Mouse (Mus musculus) testis, adult 2 months (tissue): Measurements from ENCODE around the gene Acox3. TPM values are rescaled to one million over a fixed set of nuclear protein-coding genes. Genes with fewer than 3 reads are reported as not detected.

Experiments
- H3K27ac ChIP-seq: fragments of 200-500 bp; 2 replicates; pipeline ENCODE4 v1.5.1; 2012; ENCODE audit warnings: low read depth, low read length; ENCODE audit not compliant: control insufficient read depth, insufficient read depth
- H3K27me3 ChIP-seq: fragments of 200-500 bp; 2 replicates; pipeline ENCODE4 v1.6.1; 2012; ENCODE audit warnings: mild to moderate bottlenecking, low read length, moderate library complexity; ENCODE audit not compliant: control insufficient read depth, insufficient read depth
- H3K36me3 ChIP-seq: fragments of 200-500 bp; 2 replicates; pipeline ENCODE4 v1.6.1; 2012; ENCODE audit warnings: mild to moderate bottlenecking, low read length; ENCODE audit not compliant: control insufficient read depth, insufficient read depth
- H3K4me1 ChIP-seq: fragments of 200-500 bp; 2 replicates; pipeline ENCODE4 v1.6.1; 2012; ENCODE audit warnings: low read length; ENCODE audit not compliant: control insufficient read depth, insufficient read depth
- H3K4me3 ChIP-seq: fragments of 200-500 bp; 2 replicates; pipeline ENCODE4 v1.5.1; 2012; ENCODE audit warnings: low read depth, mild to moderate bottlenecking, low read length, moderate library complexity, mixed read lengths; ENCODE audit not compliant: control insufficient read depth
- CTCF ChIP-seq: fragments of 200-500 bp; IDR thresholded peaks from 2 replicates; pipeline ENCODE4 v1.5.1; 2012; ENCODE audit warnings: low read depth, mild to moderate bottlenecking, inconsistent platforms, low read length, moderate library complexity; ENCODE audit not compliant: control insufficient read depth, insufficient read depth, insufficient replicate concordance
- POLR2A ChIP-seq: fragments of 200-500 bp; IDR thresholded peaks from 2 replicates; pipeline ENCODE4 v1.6.1; 2012; ENCODE audit warnings: low read depth, mild to moderate bottlenecking, inconsistent platforms, low read length, moderate library complexity; ENCODE audit not compliant: control insufficient read depth
- polyA plus RNA-seq: library from polyadenylated mRNA; depleted of rRNA; stranded (reverse); fragments of >200 nt; gene quantifications from 2 replicates; pipeline ENCODE4 v1.2.3, GENCODE M21; 2012; rRNA removed

Gene Acox3
- polyA plus RNA-seq, 1 experiment = 45.2 TPM

DNA sequence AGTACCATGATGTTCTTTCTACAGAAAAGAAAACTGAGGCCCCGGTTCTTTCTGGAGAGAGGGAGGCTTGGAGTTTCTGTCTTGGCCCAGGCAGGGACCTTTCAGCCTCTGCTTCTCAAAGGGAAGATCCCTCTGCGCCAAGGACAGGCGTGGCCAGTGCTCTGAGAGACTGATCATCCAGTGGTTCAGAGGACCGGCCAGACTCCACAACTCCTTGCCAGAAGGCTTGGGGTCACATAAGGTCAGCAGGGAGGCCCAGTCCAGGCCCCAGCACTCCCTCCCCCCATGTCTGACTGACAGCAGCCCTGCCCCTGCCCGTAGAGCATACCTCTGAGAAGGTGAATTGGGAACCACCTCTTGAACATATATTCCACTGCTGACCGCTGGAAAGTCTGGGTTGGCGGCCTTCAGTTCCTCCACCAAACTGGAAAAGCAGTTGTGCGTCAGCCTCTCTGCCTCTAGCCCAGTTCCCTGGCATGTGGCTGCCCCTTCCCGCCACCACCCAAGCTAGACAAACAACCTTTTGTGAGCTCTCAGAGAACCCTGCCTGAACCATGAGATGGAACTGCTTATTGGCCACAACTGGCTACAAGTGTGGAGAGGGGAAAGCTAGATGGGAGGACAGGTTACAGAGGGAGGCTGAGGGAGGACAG lies 71.0 kb downstream of the Acox3 start:
- TF ChIP-seq POLR2A (no peak), CTCF (no peak)
- Histone ChIP-seq H3K27ac (no peak overlapping the region), H3K27me3 (no peaks in the 10 kb centered on the region), H3K4me3 (no peak overlapping the region), H3K36me3 (no peaks in the 10 kb centered on the region), H3K4me1 (0 out of 2 replicates have a peak, but pooled peaks cover 2% of the 10 kb centered on the region)

DNA sequence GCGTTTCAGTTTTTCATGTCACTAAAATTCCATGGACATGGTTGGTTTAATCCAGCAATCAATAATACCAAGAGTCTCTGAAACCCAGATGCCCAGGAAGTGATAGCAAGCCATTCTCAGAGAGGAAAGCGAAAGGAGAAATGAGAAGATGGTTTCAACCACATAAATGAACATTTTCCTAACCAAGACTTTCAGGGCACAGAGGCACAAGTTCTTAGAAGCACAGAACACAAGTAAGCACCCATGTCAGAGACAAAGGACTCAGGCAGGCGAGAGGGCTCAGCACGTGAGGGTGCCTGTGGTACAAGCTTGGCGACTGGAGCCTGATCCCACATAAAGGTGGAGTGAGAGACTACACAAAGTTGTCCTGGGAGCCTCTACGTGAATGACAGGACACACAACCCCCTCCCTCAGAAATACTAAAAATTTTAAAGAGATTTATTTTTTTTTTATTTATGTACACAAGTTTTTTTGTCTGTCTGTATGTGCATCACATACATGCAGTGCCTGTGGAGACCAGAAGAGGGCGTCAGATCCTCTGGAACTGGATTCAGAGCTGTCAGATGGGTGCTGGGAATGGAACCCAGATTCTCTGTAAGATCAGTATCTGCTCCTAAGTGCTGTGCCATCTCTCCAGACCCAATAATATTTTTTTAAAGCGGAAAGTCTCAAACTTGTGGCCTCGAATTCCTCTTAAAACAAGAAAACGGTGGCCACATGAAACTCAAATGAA lies 73.1 kb downstream of the Acox3 start:
- Histone ChIP-seq H3K36me3 (no peaks in the 10 kb centered on the region), H3K27me3 (no peaks in the 10 kb centered on the region), H3K4me1 (peaks cover 2% of the 10 kb centered on the region; the same call in 1 of the 2 replicates), H3K4me3 (no peak overlapping the region), H3K27ac (no peak overlapping the region)
- TF ChIP-seq POLR2A (no peak), CTCF (no peak)

GRCm38 (mm10) chr5:35659503-35659902 lies 76.7 kb downstream of the Acox3 start:
- Histone ChIP-seq H3K36me3 (no peaks in the 10 kb centered on the region), H3K4me1 (no peaks in the 10 kb centered on the region; the same call in 1 of the 2 replicates), H3K4me3 (no peak overlapping the region), H3K27me3 (no peaks in the 10 kb centered on the region), H3K27ac (no peak overlapping the region)
- TF ChIP-seq POLR2A = no peak
- TF ChIP-seq CTCF = no peak

GRCm38 (mm10) chr5:35661210-35661609 lies 78.4 kb downstream of the Acox3 start:
- Histone ChIP-seq H3K27ac (no peak overlapping the region), H3K4me3 (no peak overlapping the region), H3K4me1 (no peaks in the 10 kb centered on the region; the same call in 1 of the 2 replicates), H3K36me3 (no peaks in the 10 kb centered on the region), H3K27me3 (no peaks in the 10 kb centered on the region)
- TF ChIP-seq POLR2A = no peak
- TF ChIP-seq CTCF = no peak

DNA sequence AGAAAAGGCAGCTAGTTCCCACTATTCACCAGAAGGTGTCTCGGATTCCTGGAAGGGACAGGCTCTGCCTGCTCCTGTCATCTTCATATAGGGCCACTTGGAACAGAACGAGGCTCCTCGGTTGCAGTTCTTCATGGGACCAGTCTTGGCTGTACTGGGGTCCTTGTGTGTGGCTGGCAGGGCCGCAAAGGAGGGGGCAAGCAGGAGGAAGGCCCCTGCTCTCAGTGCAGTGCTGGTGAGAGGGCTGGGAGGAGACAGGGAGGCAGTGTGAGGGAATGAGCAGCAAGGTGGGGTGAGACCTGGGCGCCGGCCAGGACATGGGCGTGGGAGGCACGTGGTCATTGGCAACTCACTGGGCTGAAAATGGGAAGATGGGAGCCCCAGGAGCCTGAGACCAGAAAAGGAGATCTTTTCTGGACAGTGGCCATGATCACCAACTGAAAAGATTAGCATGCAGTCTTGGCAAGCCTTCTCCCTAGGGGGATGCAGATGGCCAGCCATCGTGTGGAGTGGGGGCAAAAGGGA lies 79.2 kb downstream of the Acox3 start:
- Histone ChIP-seq H3K36me3 (no peaks in the 10 kb centered on the region), H3K27ac (no peak overlapping the region), H3K27me3 (no peaks in the 10 kb centered on the region), H3K4me1 (no peaks in the 10 kb centered on the region; the same call in 1 of the 2 replicates), H3K4me3 (no peak overlapping the region)
- TF ChIP-seq POLR2A = no peak
- no peak for TF ChIP-seq CTCF

Other genes starting within 250 kb of the Acox3 start
- 19.1 and 24.0 TPM in 2 replicates for gene Hmx1, start 193.9 kb upstream of the Acox3 start, polyA plus RNA-seq
- 1.4 and 2.9 TPM in 2 replicates for gene Cpz, start 57.3 kb upstream of the Acox3 start, polyA plus RNA-seq
- gene Trmt44, start 8.0 kb upstream of the Acox3 start, polyA plus RNA-seq = 4.7 and 4.8 TPM in 2 replicates
- 14.8 and 15.0 TPM in 2 replicates for gene Htra3, start 96.7 kb downstream of the Acox3 start, polyA plus RNA-seq
- 0.59 and 0.72 TPM in 2 replicates for gene Sh3tc1, start 156.9 kb downstream of the Acox3 start, polyA plus RNA-seq
- 1.2 and 1.7 TPM in 2 replicates for gene Ablim2, start 174.8 kb downstream of the Acox3 start, polyA plus RNA-seq